Mouse (Mus musculus): ENCODE data around the gene C1qtnf2. TPM values are rescaled to one million over a fixed set of nuclear protein-coding genes. Genes with fewer than 3 reads are reported as not detected.

C1qtnf2 gene
- total RNA-seq, 1 experiment, result not detected

DNA sequence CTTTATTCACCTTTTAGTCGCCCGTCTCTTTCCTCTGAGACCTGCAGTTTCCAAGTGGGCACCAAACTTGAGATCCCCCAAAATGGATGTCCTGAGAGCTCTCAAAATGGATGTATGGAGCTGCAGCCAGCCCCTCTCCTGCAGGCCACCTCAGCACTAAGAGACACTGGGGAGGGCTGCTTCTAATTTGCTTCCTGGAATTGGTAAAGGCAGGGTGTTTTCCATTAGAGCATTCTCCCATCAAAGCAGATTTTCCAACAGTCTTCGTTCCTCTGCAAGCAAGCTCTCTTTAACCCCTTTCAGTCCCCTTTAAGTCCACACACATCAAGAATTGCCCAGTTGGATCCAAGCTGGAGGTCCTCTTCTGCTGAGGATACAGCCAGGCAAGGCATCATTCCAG, 5.3 kb downstream of the C1qtnf2 start:
- in situ Hi-C loops (cut with MboI; ENCODE audit: low sequenced_read_pairs in 2 of 2, unreplicated experiment in 2 of 2), result no loop called here
- Histone ChIP-seq H3K9me3 (ENCODE audit: control insufficient read depth, insufficient read depth, low read depth, low read length) (no peaks in the 10 kb centered on the region), H3K9ac (ENCODE audit: insufficient read depth, low read depth, low read length, poor library complexity, severe bottlenecking) (no peak overlapping the region), H3K4me1 (ENCODE audit: control insufficient read depth in 2 of 2, insufficient read depth in 2 of 2, low read length in 2 of 2, poor library complexity in 1 of 2) (peaks cover 0 to 2% of the 10 kb centered on the region in 2 experiments; a peak in 1 of 4 replicates), H3K36me3 (ENCODE audit: control insufficient read depth, insufficient read depth, low read length, poor library complexity, severe bottlenecking) (no peaks in the 10 kb centered on the region), H3K27ac (ENCODE audit: insufficient read depth, low read depth, low read length, poor library complexity, severe bottlenecking) (no peak overlapping the region), H3K4me3 (ENCODE audit: insufficient read depth in 1 of 2, low read depth in 1 of 2, low read length in 2 of 2, poor library complexity in 1 of 2, severe bottlenecking in 1 of 2) (no peak overlapping the region)
- no peak for DNase-seq (ENCODE audit: low read depth, low spot score)
- TF ChIP-seq HCFC1 (IDR thresholded peaks at IDR 0.05; ENCODE audit: borderline replicate concordance, insufficient read depth, low read length), result no peak
- no peak for TF ChIP-seq CHD2 (IDR thresholded peaks at IDR 0.05; ENCODE audit: low read depth, low read length)
- no peak for TF ChIP-seq MAFK (IDR thresholded peaks at IDR 0.05; ENCODE audit: insufficient read depth, low read depth, low read length)

GRCm38 (mm10) chr11:43480561-43480960, 6.5 kb downstream of the C1qtnf2 start:
- Histone ChIP-seq H3K4me3 (ENCODE audit: insufficient read depth in 1 of 2, low read depth in 1 of 2, low read length in 2 of 2, poor library complexity in 1 of 2, severe bottlenecking in 1 of 2) (no peak overlapping the region), H3K4me1 (ENCODE audit: control insufficient read depth in 2 of 2, insufficient read depth in 2 of 2, low read length in 2 of 2, poor library complexity in 1 of 2) (peaks cover 0 to 4% of the 10 kb centered on the region in 2 experiments; a peak in 1 of 4 replicates), H3K9me3 (ENCODE audit: control insufficient read depth, insufficient read depth, low read depth, low read length) (no peaks in the 10 kb centered on the region), H3K36me3 (ENCODE audit: control insufficient read depth, insufficient read depth, low read length, poor library complexity, severe bottlenecking) (no peaks in the 10 kb centered on the region), H3K9ac (ENCODE audit: insufficient read depth, low read depth, low read length, poor library complexity, severe bottlenecking) (no peak overlapping the region), H3K27ac (ENCODE audit: insufficient read depth, low read depth, low read length, poor library complexity, severe bottlenecking) (no peak overlapping the region)
- TF ChIP-seq HCFC1 (IDR thresholded peaks at IDR 0.05; ENCODE audit: borderline replicate concordance, insufficient read depth, low read length), result no peak
- no peak for TF ChIP-seq MAFK (IDR thresholded peaks at IDR 0.05; ENCODE audit: insufficient read depth, low read depth, low read length)
- no peak for TF ChIP-seq ZC3H11A (IDR thresholded peaks at IDR 0.05; ENCODE audit: borderline replicate concordance, low read depth, low read length)
- TF ChIP-seq CHD2 (IDR thresholded peaks at IDR 0.05; ENCODE audit: low read depth, low read length), result no peak
- TF ChIP-seq ZNF384 (IDR thresholded peaks at IDR 0.05; ENCODE audit: low read depth, low read length), result no peak
- no peak for DNase-seq (ENCODE audit: low read depth, low spot score)
- in situ Hi-C loops (cut with MboI; ENCODE audit: low sequenced_read_pairs in 2 of 2, unreplicated experiment in 2 of 2), result no loop called here

- Histone ChIP-seq H3K9ac (ENCODE audit: insufficient read depth, low read depth, low read length, poor library complexity, severe bottlenecking) (no peak overlapping the region), H3K36me3 (ENCODE audit: control insufficient read depth, insufficient read depth, low read length, poor library complexity, severe bottlenecking) (no peaks in the 10 kb centered on the region), H3K4me3 (ENCODE audit: insufficient read depth in 1 of 2, low read depth in 1 of 2, low read length in 2 of 2, poor library complexity in 1 of 2, severe bottlenecking in 1 of 2) (no peak overlapping the region), H3K9me3 (ENCODE audit: control insufficient read depth, insufficient read depth, low read depth, low read length) (no peaks in the 10 kb centered on the region), H3K27ac (ENCODE audit: insufficient read depth, low read depth, low read length, poor library complexity, severe bottlenecking) (no peak overlapping the region), H3K4me1 (ENCODE audit: control insufficient read depth in 2 of 2, insufficient read depth in 2 of 2, low read length in 2 of 2, poor library complexity in 1 of 2) (peaks cover 0 to 4% of the 10 kb centered on the region in 2 experiments; a peak in 1 of 4 replicates)
- DNase-seq (ENCODE audit: low read depth, low spot score), result no peak
- in situ Hi-C loops (cut with MboI; ENCODE audit: low sequenced_read_pairs in 2 of 2, unreplicated experiment in 2 of 2), result no loop called here
- TF ChIP-seq ZC3H11A (IDR thresholded peaks at IDR 0.05; ENCODE audit: borderline replicate concordance, low read depth, low read length), result no peak
- TF ChIP-seq HCFC1 (IDR thresholded peaks at IDR 0.05; ENCODE audit: borderline replicate concordance, insufficient read depth, low read length), result no peak
- TF ChIP-seq MAFK (IDR thresholded peaks at IDR 0.05; ENCODE audit: insufficient read depth, low read depth, low read length), result no peak
- no peak for TF ChIP-seq ZNF384 (IDR thresholded peaks at IDR 0.05; ENCODE audit: low read depth, low read length)
- no peak for TF ChIP-seq CHD2 (IDR thresholded peaks at IDR 0.05; ENCODE audit: low read depth, low read length)
These were observed 7.8 kb downstream of the C1qtnf2 start for GRCm38 (mm10) chr11:43481672-43482522.

DNA sequence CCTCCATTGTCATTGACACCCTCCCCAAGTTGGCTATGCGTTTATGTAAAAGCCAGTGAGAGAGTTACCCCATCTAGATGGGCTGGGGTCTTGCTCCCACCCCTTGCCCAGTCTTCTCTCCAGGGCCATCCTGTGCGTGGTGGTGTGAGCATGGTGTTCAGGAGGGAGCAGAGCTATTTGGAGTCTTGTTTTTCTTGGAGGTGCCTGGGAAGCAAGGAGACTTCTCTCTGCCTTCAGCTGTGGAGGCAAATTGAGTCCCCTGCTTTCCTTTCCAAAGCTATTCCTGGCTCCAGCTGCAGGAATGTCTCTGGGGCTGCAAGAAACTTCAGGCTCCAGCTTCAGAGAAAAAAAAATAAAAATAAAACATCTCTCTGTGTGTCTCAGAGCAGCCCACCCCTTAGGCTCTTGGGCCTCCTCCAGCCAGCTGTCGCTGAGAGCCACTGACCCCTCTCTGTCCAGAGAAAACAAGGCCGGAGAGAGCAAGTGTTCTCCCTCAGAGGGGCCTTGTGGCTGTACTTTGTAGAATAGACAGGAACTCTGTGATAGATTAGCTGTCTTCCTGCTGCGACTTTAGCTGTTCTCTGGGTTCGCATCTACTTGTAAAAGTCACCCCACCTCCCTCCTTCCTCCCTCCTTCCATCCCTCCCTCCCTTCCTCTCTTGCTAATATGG, 9.2 kb downstream of the C1qtnf2 start:
- in situ Hi-C loops (cut with MboI; ENCODE audit: low sequenced_read_pairs in 2 of 2, unreplicated experiment in 2 of 2), result no loop called here
- DNase-seq (ENCODE audit: low read depth, low spot score), result no peak

More for the DNA sequence above, 9.2 kb downstream of the C1qtnf2 start:
- H3K9ac ChIP-seq (ENCODE audit: insufficient read depth, low read depth, low read length, poor library complexity, severe bottlenecking), result no peak overlapping the region
- peaks cover 0 to 2% of the 10 kb centered on the region in 2 experiments; a peak in 1 of 4 replicates for H3K4me1 ChIP-seq (ENCODE audit: control insufficient read depth in 2 of 2, insufficient read depth in 2 of 2, low read length in 2 of 2, poor library complexity in 1 of 2)
- no peak for TF ChIP-seq CHD2 (IDR thresholded peaks at IDR 0.05; ENCODE audit: low read depth, low read length)
- H3K36me3 ChIP-seq (ENCODE audit: control insufficient read depth, insufficient read depth, low read length, poor library complexity, severe bottlenecking), result no peaks in the 10 kb centered on the region
- no peak overlapping the region for H3K4me3 ChIP-seq (ENCODE audit: insufficient read depth in 1 of 2, low read depth in 1 of 2, low read length in 2 of 2, poor library complexity in 1 of 2, severe bottlenecking in 1 of 2)
- no peak overlapping the region for H3K27ac ChIP-seq (ENCODE audit: insufficient read depth, low read depth, low read length, poor library complexity, severe bottlenecking)
- no peaks in the 10 kb centered on the region for H3K9me3 ChIP-seq (ENCODE audit: control insufficient read depth, insufficient read depth, low read depth, low read length)

Measured in ES-E14 (cell line).